Mouse (Mus musculus) layer of hippocampus, postnatal 14 days (tissue): ENCODE results near the gene Akap8l. TPM values are rescaled to one million over a fixed set of nuclear protein-coding genes. Genes with fewer than 3 reads are reported as not detected.

Source experiments
- microRNA-seq, 2 experiments: library from miRNA; unstranded; fragments of <30 nt; microRNA quantifications; one replicate each; pipeline ENCODE4 v1.2.0; 2021
- total RNA-seq, 2 experiments: library from RNA; stranded (reverse); gene quantifications; 2 replicates each; pipeline ENCODE4 v1.2.3; 2021

The Akap8l gene
- total RNA-seq, 2 experiments from 2014 or later = 134 to 157 TPM

Small RNA genes lying within 50 kb of the gene (microRNA-seq; reads per million reads assigned to microRNA genes)
- 0 to 0.57 reads per million in 2 experiments for gene Gm22201

Other genes starting within 250 kb of the Akap8l start
- gene Notch3, start 183.8 kb downstream of the Akap8l start, total RNA-seq = 10 to 100 TPM; 15.3 to 15.9 TPM
- gene Ephx3, start 161.1 kb downstream of the Akap8l start, total RNA-seq = under 1 TPM; 0.25 to 0.26 TPM
- gene Brd4, start 65.9 kb downstream of the Akap8l start, total RNA-seq = 100 to 1,000 TPM; 118 to 125 TPM
- gene Akap8, start 29.4 kb downstream of the Akap8l start, total RNA-seq = 10 to 100 TPM; 83.8 to 86.1 TPM
- gene Wiz, start 38.8 kb upstream of the Akap8l start, total RNA-seq = 10 to 100 TPM; 66.8 to 74.7 TPM
- 1 to 10 TPM; 2.6 to 3.1 TPM for gene Rasal3, start 53.0 kb upstream of the Akap8l start, total RNA-seq
- gene Pglyrp2, start 73.6 kb upstream of the Akap8l start, total RNA-seq = not detected
- gene Cyp4f39, start 102.1 kb upstream of the Akap8l start, total RNA-seq = not detected
- 1 to 10 TPM; 3.9 to 6.5 TPM for gene Cyp4f17, start 155.4 kb upstream of the Akap8l start, total RNA-seq
- 1 to 10 TPM; 6.0 to 7.7 TPM for gene Cyp4f16, start 186.0 kb upstream of the Akap8l start, total RNA-seq